Mouse (Mus musculus) right cerebral cortex, postnatal 4 days (tissue): ENCODE results near the gene Stard13.

ENCODE experiments used
- DNase-seq: peaks from one replicate; pipeline ENCODE4 v3.0.0-alpha.2; 2022

Stard13 gene

GRCm38 (mm10) chr5:151002051-151002450, 231.6 kb downstream of the Stard13 start:
- no peak for DNase-seq

GRCm38 (mm10) chr5:151001111-151001510, 232.5 kb downstream of the Stard13 start:
- no peak for DNase-seq

GRCm38 (mm10) chr5:150996586-150996985, 237.1 kb downstream of the Stard13 start:
- no peak for DNase-seq

GRCm38 (mm10) chr5:150994096-150994495, 239.5 kb downstream of the Stard13 start:
- DNase-seq = no peak
